Mouse (Mus musculus) right cerebral cortex, postnatal 25 days (tissue): ENCODE measurements around the gene Dscaml1.
A peak's percentile ranks its signal among the peaks of the same experiment; 100 is the strongest.

Source experiments
- DNase-seq: peaks from one replicate; pipeline ENCODE4 v3.0.0; 2022

Gene Dscaml1

DNA sequence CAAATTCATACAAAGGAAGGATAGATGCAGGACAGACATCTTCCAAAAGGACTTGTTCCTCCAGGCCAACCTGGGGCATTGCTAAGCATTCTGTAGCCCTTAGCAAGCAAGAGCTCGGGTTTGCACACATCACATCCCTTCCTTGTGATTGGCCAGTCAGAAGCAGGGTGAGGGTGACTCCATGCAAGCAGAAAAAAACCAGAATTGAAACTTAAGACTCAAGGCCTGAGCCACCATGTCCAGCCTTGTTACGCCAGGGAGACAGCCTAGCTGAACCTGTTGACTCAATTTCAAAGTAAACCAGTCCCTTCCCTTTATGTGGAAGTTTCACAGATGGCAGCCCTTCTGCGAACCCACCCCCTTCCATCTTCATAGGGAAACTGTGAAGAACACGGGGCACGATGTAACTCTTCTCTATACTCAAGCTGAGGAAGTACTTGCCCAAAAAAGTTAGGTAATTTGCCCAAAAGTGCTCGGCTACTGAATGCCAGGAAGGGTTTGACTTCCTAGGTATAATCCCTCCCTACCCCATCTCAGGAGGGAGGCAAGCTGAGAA is 218.5 kb downstream of the Dscaml1 start:
- DNase-seq: no peak

GRCm38 (mm10) chr9:45645526-45645925 is 219.1 kb downstream of the Dscaml1 start:
- DNase-seq: no peak

DNA sequence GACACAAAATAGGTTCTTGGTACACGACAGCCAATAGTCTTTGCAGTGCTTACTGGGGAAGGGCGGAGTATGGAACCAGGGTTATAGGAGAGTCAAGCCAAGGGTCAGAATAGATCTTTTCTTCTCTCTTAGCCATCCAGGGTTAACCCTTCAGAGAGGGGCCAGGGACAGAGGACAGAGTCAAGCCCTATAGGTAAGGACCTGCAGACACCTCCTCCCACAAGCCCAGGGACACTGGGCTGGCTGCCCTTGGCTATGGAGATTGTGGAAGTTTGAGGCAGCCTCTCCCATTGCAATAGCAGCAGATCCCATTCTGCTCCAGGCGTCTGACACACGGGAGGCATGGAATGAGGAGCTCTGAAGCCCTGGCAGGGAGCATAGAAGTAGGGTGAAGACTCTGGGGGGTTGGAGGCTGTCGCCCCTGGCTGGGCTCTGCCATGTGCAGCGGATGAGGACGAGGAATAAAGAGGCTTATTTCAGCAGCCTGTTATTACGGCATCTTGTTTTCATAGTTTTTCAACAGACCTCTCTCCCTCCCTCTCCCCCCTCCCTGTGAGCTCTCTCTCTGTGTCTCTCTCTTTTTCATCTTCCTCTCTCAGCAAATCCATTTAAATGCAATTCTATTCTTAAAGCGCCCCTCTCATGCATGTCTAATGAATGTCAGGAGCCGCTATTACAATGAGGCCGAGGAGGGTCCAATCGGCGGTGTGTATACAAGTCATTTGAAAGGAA is 224.8 kb downstream of the Dscaml1 start:
- no peak for DNase-seq

DNA sequence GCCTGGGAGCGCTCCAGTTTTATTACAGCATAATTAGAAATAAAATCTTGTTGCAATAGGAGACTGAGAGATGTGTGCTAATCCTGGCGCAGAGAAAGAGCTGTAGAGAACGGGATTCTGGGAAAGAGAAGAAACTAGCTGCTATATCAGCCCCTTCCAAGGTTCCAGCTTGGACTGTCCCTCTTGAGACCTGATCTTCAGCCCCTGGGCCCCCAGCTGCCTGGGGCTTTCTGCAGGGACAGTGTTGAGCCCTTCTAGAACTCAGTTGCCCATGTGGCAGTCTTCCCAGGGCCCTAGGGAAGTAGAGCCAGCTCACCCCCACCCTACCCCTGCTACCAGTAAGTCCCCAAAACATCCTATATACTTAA is 225.4 kb downstream of the Dscaml1 start:
- no peak for DNase-seq

DNA sequence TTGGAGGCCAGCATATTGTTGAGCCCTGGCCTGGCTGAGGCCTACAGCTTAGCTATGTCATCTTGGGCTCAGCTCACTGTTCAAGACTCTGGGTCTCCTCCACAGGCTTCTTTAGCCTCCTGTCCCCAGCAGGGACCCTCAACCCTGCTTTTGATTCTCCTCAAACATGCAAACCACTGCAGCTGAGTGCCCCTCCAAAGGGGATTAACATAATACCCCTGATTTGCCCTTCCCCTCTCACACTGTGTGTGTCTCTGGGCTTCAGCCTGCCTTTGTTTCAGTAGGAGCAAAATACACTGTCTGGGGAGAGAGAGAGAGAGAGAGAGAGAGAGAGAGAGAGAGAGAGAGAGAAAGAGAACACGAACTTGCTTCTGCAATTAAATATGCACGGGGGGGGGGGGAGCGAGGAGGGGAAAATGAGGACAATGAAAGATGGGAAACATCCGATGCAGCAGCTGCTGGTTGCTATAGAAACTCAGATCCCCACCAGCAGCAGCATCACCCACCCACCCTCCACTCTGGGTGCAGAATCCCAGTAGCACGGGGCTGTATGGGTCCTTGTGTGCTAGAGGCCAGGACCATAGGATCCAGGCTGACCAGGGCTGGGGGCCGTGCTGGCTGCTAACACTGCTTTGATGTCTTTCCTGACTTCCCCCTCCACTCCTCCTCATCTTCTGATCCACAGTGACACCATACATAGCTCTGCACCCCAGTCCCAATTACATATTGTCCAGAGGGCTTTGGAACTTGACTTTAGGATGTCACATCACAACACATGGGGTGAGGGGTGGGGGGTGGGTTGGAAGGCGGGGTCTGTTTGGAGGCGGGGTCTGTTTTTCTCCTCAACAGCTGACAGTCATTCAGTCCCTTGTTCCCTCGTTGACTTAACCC is 231.0 kb downstream of the Dscaml1 start:
- no peak for DNase-seq

GRCm38 (mm10) chr9:45660191-45660590 is 233.8 kb downstream of the Dscaml1 start:
- no peak for DNase-seq

GRCm38 (mm10) chr9:45662471-45662870 is 236.0 kb downstream of the Dscaml1 start:
- no peak for DNase-seq

DNA sequence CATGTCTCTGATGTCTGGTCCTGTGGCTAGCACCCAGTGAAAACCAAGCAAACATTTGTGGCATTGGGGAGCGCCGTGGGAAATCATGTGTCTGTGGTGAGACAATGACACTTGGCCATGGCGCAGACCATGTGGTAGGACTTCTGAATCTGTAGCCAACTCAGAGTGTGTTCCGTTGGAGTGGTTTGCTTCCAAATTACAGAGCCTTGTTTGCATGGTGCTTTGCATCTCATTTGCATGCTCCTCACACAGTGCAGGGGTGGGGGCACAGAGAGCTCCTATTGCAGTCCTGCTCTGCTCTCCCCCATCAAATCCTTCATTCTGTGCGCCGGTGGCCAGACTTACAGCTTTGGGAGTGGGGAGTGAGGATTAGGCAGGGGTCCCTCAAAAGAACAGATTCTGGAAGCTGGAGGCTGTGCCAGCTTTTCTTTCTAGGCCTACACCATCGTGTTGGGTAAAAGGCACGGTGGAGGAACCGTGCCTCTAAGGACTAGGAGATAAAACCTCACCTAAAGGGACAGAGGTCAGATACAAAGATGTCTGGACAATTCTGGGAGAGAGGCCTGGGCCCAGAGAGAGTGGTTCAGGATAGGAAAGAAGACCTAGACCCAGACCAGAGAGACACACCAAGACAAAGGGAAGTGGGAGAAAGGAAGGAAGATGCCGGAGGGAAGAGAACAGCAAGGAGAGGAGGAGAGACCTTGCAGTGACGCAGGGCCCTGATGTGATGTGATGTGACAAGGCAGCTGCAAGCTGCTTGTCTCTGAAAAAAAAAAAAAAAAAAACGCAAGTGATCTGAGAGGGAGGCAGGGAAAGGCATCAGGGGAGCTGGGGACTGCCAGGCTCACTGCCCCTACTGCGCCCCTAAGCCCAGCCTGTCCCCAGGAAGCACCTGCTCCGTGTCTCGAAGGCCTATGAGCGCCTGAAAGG is 237.2 kb downstream of the Dscaml1 start:
- peak; percentile 45 for DNase-seq

- no peak for DNase-seq
These were observed 237.9 kb downstream of the Dscaml1 start for GRCm38 (mm10) chr9:45664326-45664725.

GRCm38 (mm10) chr9:45664871-45665394 is 238.5 kb downstream of the Dscaml1 start:
- DNase-seq: no peak

DNA sequence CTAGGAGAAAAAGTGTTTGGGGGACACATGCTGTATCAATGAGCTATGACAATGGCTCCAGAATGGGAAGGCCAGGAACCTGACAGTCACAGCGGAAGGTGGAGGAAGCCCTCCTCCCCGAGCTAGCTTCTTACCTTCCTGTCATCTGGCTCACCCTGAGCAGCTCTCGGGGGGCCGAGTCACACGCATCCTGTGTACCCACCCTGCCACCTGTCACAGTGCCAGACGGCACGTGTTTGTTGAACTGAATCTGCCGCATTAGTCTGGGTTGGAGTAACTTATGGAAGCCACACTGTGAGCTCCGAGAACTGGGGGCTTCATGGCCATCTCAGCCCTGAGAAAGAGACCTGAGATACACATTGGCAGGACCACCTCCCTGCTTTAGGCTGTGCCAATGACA is 249.5 kb downstream of the Dscaml1 start:
- DNase-seq: no peak

- DNase-seq: no peak
These were observed 250.2 kb downstream of the Dscaml1 start for GRCm38 (mm10) chr9:45676578-45676977.

- DNase-seq: peak; percentile 32
These were observed 250.9 kb downstream of the Dscaml1 start for GRCm38 (mm10) chr9:45677236-45677781.

DNA sequence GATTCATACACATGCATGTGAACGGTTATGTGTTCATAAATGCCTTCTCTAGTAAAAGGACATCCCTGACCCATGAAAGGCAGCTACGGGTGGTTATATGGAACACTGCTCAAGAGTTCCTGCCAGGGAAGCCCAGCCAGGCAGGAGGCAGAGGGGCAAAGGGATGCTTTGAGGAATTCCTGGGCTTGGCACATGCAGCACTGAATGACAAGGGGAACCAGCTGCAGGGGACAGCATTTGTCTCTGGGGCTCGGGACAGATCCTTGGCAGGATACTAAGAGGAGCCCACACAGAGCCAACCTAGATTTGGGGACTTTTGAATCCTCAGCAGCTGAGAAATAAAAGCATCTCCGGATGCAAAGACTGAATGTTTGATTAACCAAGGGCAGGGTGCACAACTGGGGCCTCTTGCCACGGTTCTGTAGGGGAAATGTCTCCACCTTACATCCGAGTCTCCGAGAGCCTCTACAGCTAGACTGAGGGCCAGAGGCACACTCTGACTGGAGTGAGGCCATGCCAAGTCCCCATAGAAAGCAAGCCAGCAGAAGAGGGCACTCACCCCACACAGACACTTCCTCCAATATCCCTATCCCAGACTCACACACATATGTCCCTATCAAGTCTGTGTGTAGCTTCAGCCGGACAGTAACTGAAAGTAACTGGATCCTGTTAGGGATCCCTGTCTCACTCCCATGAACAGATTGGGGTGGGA is 251.7 kb downstream of the Dscaml1 start:
- no peak for DNase-seq

GRCm38 (mm10) chr9:45678664-45679026 is 252.2 kb downstream of the Dscaml1 start:
- peak; percentile 51 for DNase-seq

DNA sequence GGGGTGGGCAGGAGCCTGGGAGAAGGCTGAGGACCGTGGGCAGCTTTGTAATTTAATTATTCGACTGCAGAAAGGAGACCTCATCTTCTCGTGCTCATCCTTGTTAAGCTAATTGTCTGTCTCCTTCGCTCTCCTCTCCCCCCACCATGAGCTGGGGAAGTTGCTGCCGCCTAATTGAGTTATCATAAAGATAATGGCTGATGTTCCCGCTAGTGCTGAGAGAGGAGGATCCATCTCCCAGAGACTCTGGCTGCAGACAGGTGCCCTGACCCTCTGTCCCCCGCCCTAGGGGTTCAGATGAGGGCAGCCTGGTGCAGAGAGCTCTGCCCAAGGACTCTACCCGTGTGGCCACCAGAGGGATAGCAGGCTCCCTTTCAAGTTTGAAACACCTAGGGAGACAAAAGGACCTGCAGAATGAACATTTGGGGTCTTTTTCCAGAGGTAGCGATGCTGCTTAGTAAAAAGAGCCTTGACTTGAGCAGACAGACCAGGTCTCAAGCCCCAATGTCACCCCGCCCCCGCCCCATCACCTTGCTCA is 256.1 kb downstream of the Dscaml1 start:
- DNase-seq: no peak

- no peak for DNase-seq
These were observed 267.2 kb downstream of the Dscaml1 start for GRCm38 (mm10) chr9:45693424-45694237.

DNA sequence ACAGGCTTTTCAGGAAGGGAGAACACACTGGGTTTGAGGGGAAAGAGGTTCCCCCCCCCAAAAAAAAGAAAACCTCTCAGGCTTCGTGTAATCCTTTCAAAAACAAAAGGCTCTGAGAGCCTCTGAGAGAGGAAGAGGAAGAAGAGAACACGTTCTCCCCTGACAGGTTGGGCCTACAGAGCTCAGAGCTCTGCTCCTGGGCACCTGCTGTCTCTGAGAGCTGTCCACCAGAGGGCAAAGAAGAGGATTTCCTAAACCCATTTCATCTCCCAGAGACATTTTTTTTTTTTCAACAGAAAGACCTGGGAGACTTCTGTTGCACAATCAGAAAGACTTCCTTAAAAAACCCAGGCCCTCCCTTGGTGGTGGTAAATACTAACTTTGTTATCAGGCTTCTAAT is 267.8 kb downstream of the Dscaml1 start:
- no peak for DNase-seq

- DNase-seq: no peak
These were observed 272.7 kb downstream of the Dscaml1 start for GRCm38 (mm10) chr9:45699171-45699570.

DNA sequence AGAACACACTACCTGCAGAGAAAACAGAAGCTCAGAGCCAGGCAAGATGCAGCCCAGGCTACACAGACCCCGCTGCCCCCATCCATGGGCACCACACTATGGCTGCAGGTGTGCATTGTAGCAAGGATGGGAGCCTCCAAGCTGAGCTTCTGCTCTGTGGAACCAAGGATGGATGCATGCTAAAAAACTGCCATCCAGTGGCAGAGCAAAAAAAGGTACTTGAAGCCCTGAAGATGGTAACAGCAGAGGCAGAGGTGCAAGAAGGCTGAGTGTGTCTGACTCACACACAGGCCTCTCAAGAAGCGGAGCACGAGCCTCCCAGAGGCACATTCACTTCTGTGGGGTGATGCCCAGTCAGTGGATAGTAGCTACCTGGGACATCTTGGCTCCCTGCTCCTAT is 276.8 kb downstream of the Dscaml1 start:
- DNase-seq: no peak
